Mouse (Mus musculus): ENCODE results near the gene Noct.
"Not testable (repeated sequence)": the region's sequence is repeated elsewhere in the genome, so short reads cannot be mapped to it uniquely, and the experiment has no call there.

The Noct gene

DNA sequence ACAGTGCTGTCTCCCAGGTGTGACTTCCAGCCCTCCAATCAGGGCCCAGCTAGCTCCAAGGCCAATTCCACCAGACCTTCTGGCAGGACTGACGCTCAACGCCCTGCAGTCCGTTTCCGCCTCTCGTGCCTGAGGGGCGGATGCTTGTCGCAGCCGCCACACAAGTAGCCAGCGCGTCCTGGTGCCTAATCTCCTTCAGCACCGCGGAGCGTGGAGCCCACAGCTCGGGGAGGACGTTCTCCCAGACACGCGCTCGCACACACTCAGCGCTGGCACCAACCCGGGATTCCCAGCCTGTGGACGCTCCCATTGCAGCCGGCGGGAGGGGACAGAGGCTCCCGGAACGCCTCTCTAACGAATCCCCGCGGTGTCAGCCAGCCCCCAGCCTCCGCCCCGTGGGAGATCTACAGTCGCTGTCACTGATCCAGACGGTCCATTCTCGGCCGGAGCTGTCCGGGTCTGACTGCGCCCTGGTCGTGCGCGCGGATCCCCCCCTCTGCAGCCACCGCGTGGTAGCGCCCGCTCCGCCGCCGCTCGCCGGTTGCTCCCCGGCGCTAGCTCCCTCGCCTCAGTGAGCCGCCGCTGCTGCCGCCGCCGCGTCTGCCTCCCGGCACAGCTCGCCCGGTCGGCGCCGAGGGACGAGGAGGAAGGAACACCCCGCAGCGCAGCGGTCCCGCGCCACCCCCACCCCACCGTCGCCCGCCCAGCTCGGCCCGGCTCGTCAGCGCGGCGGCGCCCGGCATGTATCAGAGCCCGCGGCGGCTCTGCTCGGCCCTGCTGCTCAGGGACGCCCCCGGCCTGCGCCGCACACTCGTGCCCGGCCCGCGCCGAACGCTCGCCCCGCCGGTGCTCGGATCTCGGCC is at the start of gene Noct:
Noct (plus strand) TSS at position 85 of the 863 bp plus-strand sequence.
- DNase-seq = peak; percentile 89 to 93

GRCm38 (mm10) chr3:51178158-51178557 is 46.1 kb upstream of the Noct start:
- DNase-seq = no peak

DNA sequence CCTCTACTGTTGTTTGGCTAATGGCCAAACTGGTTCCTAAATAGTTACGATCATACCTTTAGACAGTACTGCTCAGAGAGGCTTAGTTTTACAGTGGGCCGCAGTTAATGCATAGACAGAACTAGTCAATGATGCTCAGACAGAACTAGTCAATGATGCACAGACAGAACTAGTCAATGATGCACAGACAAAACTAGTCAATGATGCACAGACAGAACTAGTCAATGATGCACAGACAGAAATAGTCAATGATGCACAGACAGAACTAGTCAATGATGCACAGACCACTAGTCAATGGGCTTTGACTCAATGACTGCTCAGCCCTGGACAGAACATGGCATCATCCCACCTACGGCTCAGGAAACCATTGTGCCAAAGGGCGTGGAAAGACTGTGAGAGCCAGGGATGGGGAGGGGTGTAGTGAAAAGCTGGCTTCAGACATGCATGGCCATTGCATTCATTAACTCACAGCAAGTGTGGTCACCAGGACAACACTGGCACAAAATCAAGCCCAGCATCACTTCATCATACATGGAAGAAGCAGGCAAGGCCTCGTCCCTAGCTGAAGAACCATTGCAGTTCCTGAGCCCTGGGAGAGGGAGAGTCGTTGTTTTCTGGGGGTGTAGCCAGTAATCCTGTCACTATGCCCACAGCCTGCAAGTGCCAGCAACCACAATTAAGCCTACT is 44.6 kb upstream of the Noct start:
- no peak for DNase-seq

- no peak for DNase-seq
Measured at GRCm38 (mm10) chr3:51180341-51180940, 43.8 kb upstream of the Noct start.

DNA sequence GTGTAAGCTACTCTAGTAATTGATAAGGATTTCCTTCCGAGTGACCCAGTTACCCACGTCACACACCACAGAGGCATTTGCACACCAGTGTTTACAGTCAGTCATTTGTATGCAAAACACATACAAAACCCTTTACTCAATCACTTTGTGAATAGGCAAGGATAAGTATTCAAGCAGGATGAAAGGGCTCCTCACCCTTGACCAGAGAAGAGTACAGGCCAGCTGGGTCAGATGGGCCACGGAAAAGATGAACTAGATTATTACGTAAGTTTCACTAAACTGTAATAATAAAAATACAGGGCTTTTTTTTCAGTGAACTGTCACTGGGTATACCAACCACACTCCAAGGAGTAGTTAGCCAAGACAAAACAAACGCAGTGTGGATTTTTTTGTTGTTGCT is 41.8 kb upstream of the Noct start:
- no peak for DNase-seq

DNA sequence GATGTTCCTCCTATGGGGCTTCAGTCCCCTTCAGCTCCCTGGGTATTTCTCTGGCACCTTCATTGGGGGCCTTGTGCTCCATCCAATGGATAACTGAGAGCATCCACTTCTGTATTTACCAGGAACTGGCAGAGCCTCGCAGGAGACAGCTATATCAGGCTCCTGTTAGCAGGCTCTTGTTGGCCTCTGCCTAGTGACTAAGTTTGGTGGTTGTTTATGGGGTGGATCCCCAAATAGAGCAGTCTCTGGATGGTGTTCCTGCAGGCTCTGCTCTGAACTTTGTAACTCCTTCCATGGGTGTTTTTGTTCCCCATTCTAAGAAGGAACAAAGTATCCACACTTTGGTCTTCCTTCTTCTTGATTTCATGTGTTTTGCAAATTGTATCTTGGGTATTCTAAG is 40.7 kb upstream of the Noct start:
- not testable (repeated sequence) for DNase-seq

- DNase-seq = not testable (repeated sequence)
Measured at GRCm38 (mm10) chr3:51183967-51184366, 40.3 kb upstream of the Noct start.

DNA sequence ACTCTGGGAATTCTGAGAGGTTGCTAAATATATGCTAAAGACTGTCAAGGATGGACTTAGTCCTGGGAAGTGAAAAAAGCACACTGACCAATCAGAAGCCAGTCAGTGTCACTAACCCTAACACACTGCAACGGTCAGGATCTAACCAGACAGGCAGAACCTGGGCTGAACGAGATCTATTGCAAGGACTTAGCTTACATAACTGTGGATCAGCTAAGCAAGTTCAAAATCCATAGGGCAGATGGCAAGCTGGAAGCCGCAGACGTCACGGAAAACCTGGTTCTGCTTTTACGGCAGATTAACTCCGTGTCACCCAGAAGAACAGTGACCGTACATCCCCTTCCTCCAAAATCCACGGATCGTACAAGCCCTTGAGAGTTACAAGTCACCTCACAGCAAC is 39.5 kb upstream of the Noct start:
- DNase-seq = no peak

- DNase-seq = no peak
Measured at GRCm38 (mm10) chr3:51185406-51185805, 38.8 kb upstream of the Noct start.

- DNase-seq = no peak
Measured at GRCm38 (mm10) chr3:51194075-51194474, 30.2 kb upstream of the Noct start.

DNA sequence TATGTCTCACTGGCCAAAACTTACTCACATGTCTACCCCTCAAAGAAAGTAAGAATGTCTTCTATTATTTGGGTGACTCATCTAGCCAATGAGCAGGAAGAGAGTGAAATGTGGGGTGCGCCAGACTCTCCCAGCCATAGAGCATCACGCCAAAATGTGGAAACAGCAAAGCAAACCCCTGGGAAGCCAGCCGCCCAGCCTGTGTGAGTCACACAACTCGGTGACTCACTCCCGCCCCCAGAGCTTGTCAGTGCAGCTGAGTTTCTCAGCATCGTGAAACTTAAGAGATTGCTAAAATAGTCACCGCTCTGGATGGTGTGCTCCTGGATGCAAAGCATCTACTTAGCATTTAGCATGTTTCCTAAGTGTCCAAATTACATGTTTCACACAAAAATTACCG is 28.9 kb upstream of the Noct start:
- peak in 1 of 2 experiments; percentile 3 for DNase-seq

- no peak for DNase-seq
Measured at GRCm38 (mm10) chr3:51195736-51196135, 28.5 kb upstream of the Noct start.

GRCm38 (mm10) chr3:51196724-51197111 is 27.5 kb upstream of the Noct start:
- no peak for DNase-seq

DNA sequence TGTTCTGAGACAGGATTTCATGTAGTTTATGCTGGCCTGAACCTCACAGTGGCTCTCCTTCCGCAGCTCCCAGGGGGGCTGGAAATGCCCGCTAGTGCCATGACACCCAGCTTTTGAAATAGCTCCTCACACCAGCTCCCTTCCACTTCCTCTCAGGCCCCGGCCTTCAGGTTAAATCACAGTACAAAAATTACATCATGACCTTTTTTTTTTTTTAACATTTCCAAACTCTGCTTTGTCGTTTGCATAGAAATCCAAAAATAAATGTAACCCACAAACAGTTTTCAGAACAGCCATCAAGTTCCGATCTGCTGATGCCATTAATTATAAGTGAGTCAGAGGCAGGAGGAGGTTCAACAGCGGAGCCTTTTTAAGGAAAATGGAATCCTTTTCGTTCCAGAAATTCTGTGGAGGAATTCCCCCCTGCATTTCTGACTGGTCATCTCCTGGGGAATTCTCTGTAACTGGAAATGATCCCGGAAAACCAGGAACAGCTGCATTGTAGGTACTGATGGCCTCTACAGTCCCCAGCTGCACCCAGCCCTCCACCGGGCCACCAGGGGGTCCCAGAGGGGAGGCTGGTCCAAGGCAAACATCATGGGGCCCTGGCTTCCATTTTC is 27.0 kb upstream of the Noct start:
- DNase-seq = no peak

- DNase-seq = no peak
Measured at GRCm38 (mm10) chr3:51198291-51198690, 26.0 kb upstream of the Noct start.

GRCm38 (mm10) chr3:51199130-51199529 is 25.1 kb upstream of the Noct start:
- DNase-seq = no peak

- no peak for DNase-seq
Measured at GRCm38 (mm10) chr3:51200311-51200710, 23.9 kb upstream of the Noct start.

- no peak for DNase-seq
Measured at GRCm38 (mm10) chr3:51200894-51201293, 23.4 kb upstream of the Noct start.

DNA sequence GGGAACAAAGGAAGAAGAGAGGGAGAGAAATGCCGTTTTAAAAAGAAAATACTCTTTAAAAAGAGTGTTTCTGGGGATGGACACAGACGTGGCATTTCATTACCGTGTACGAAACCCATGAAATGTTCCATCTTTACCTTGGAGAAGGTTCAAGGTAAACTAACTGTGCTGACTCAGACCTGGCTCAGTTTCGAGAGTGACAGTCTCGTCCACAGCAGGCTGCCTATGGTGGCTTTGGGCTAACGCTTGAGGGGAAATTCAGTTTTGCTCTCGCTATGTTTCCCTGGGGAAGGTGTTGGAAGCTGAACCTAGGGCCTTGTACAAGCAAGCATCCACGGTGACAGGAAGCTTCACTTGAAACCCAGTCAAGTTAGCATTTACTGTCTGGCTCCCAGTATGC is 22.3 kb upstream of the Noct start:
- no peak for DNase-seq

- DNase-seq = no peak
Measured at GRCm38 (mm10) chr3:51202491-51202987, 21.7 kb upstream of the Noct start.

DNA sequence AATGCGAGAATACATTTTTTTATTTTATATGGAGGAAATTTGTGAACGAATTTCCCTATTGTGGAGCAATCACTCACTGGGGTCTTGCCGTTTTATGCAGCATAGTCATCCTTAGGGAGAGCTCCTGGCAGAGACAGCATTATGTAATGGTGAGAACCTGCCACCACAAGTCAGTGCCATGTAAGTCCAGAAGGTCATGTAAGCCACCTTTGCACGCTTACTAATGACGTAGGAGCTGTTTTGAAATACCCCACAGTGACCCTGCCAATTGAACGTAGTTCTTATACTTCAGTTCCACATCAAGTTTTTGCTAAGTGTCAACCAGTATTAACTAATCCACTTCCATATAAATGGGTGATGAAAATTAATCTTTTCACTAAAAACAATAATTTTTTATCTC is 20.3 kb upstream of the Noct start:
- no peak for DNase-seq

DNA sequence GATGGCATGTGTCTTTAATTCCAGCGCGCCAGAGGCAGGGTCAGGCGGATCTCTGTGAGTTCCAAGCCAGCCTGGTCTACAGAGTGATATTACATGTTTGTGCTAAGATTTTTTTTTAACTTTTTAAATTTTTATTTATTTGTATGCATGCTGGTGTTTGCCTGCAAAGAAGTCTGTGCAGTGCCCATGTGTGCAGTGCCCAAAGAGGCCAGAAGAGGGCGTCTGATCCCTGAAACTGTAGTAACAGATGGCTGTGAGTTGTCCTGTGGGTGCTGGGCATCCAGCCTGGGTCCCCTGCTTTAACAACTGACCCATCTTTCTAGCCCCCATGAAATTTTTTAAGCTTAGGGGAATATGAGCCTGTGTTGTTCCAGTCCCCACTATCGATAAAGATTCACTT is 19.8 kb upstream of the Noct start:
- DNase-seq = no peak

GRCm38 (mm10) chr3:51204897-51205296 is 19.4 kb upstream of the Noct start:
- no peak for DNase-seq

Data from cerebellum, adult 18-20 months (tissue).